Mouse (Mus musculus) ES-Bruce4 (cell line): ENCODE results near the gene Nfib.

Experiments used
- CTCF ChIP-seq: IDR thresholded peaks from one replicate; pipeline ENCODE4 v1.8.1; 2011; ENCODE audit warnings: low read depth, low read length
- POLR2A ChIP-seq: IDR thresholded peaks from one replicate; pipeline ENCODE4 v1.8.1; 2011; ENCODE audit warnings: low read length; ENCODE audit not compliant: insufficient read depth

GRCm38 (mm10) chr4:82443441-82443840 is 262.1 kb downstream of the Nfib start:
- TF ChIP-seq CTCF (no peak), POLR2A (no peak)
